Comparison of ENCODE assay signal across 22 mouse cellular contexts in the genomic region with DNA sequence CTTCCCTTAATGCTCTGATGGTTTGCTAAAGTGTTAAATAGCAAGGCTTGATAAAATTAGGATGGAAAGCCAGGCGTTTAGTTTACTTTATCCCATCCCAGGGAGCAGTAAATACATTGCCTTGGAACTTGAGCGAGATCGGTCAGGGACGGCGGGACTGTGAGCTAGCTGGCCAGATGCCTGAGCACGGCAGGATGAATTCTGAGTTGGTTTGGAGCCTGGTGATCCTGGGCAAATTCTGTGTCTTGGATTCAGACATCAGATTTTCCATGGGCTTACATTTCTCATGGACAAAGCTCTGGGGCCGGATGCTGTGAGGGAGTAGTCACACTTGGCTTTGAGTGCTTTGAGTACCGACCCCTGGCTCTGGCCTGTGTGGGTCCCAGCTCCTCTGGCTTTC. TPM values are rescaled to one million over a fixed set of nuclear protein-coding genes. Genes with fewer than 3 reads are reported as not detected.
A peak's percentile ranks its signal among the peaks of the same experiment; 100 is the strongest.
DNase-seq lines count a peak whose midpoint lies in the region; ATAC-seq and TF ChIP-seq lines count a peak whose summit lies in the region.
"Had no signal": no experiment of that assay in that cellular context is flagged by ENCODE, and none has a peak within 500 bp of the region (broad histone marks: within the 10 kb centered on the region; RNA-seq: fewer than 3 reads in every experiment).

No protein-coding gene starts in this region.

- 47% methylated on average over 8 of the region's 8 CpGs for WGBS in hindbrain, postnatal 0 days
- 65% methylated on average over 8 of the region's 8 CpGs for WGBS in hindbrain, embryonic 16.5 days
- 60% methylated on average over 8 of the region's 8 CpGs for WGBS in midbrain, postnatal 0 days
- 72% methylated on average over 8 of the region's 8 CpGs for WGBS in midbrain, embryonic 16.5 days

- no peak overlapping the region for H3K9ac ChIP-seq in hindbrain, postnatal 0 days (replicated peaks; ENCODE audit: low read length)
- H3K9ac ChIP-seq in hindbrain, embryonic 16.5 days (ENCODE audit: low read depth, low read length): no peak overlapping the region
- H3K9ac ChIP-seq in midbrain, postnatal 0 days (replicated peaks; ENCODE audit: low read length, poor library complexity, severe bottlenecking): no peak overlapping the region
- no peak overlapping the region for H3K9ac ChIP-seq in midbrain, embryonic 16.5 days (ENCODE audit: low read depth, low read length)
- H3K9ac ChIP-seq: forebrain, embryonic 12.5 days; heart, embryonic 12.5 days; hindbrain, embryonic 14.5 days; kidney, embryonic 15.5 days; neural tube, embryonic 12.5 days had no signal

- H3K27me3 ChIP-seq in hindbrain, postnatal 0 days (ENCODE audit: insufficient read depth, low read length): peaks cover 12% of the 10 kb centered on the region; the same call in 1 of the 2 replicates
- H3K27me3 ChIP-seq in hindbrain, embryonic 16.5 days (replicated peaks; ENCODE audit: control insufficient read depth, insufficient read depth, low read length): peaks cover 22% of the 10 kb centered on the region
- peaks cover 31% of the 10 kb centered on the region for H3K27me3 ChIP-seq in midbrain, postnatal 0 days (ENCODE audit: insufficient read depth, low read length)
- peaks cover 25% of the 10 kb centered on the region for H3K27me3 ChIP-seq in midbrain, embryonic 16.5 days (ENCODE audit: control insufficient read depth, insufficient read depth, low read depth, low read length)

- no peak for TF ChIP-seq CTCF in hindbrain, postnatal 0 days (IDR thresholded peaks at IDR 0.05; ENCODE audit: low read depth)
- no peak for TF ChIP-seq CTCF in midbrain, postnatal 0 days (IDR thresholded peaks at IDR 0.05)

- no peak overlapping the region for H3K4me2 ChIP-seq in hindbrain, postnatal 0 days (ENCODE audit: low read depth, low read length)
- no peak overlapping the region for H3K4me2 ChIP-seq in hindbrain, embryonic 16.5 days (ENCODE audit: low read length)
- no peak overlapping the region for H3K4me2 ChIP-seq in midbrain, postnatal 0 days (ENCODE audit: low read depth, low read length, poor library complexity, severe bottlenecking)
- H3K4me2 ChIP-seq in midbrain, embryonic 16.5 days (ENCODE audit: low read length): no peak overlapping the region
- H3K4me2 ChIP-seq: forebrain, embryonic 12.5 days; heart, embryonic 12.5 days; hindbrain, embryonic 14.5 days; kidney, embryonic 15.5 days; midbrain, embryonic 11.5 days; neural tube, embryonic 12.5 days had no signal

- no peaks in the 10 kb centered on the region for H3K9me3 ChIP-seq in hindbrain, postnatal 0 days (ENCODE audit: low read length)
- H3K9me3 ChIP-seq in hindbrain, embryonic 16.5 days (ENCODE audit: control insufficient read depth, low read length): no peaks in the 10 kb centered on the region
- H3K9me3 ChIP-seq in midbrain, postnatal 0 days (ENCODE audit: low read length): no peaks in the 10 kb centered on the region
- no peaks in the 10 kb centered on the region for H3K9me3 ChIP-seq in midbrain, embryonic 16.5 days (replicated peaks; ENCODE audit: control insufficient read depth, low read length, poor library complexity, severe bottlenecking)
- H3K9me3 ChIP-seq: embryonic facial prominence, embryonic 10.5 days; forebrain, embryonic 12.5 days; heart, embryonic 12.5 days; kidney, embryonic 15.5 days; neural tube, embryonic 12.5 days had no signal

- no peak overlapping the region for H3K27ac ChIP-seq in hindbrain, postnatal 0 days
- no peak overlapping the region for H3K27ac ChIP-seq in hindbrain, embryonic 16.5 days (ENCODE audit: low read depth, low read length)
- H3K27ac ChIP-seq in midbrain, postnatal 0 days (ENCODE audit: low read depth, low read length): no peak overlapping the region
- no peak overlapping the region for H3K27ac ChIP-seq in midbrain, embryonic 16.5 days (ENCODE audit: low read length)
- H3K27ac ChIP-seq: embryonic facial prominence, embryonic 10.5 days; forebrain, embryonic 12.5 days; hindbrain, embryonic 14.5 days; kidney, embryonic 15.5 days; neural tube, embryonic 12.5 days had no signal

- H3K4me3 ChIP-seq in hindbrain, postnatal 0 days (ENCODE audit: low read length): no peak overlapping the region
- H3K4me3 ChIP-seq in hindbrain, embryonic 16.5 days (ENCODE audit: low read length): no peak overlapping the region
- no peak overlapping the region for H3K4me3 ChIP-seq in midbrain, postnatal 0 days (ENCODE audit: low read depth, low read length)
- H3K4me3 ChIP-seq in midbrain, embryonic 16.5 days (ENCODE audit: low read depth, low read length): no peak overlapping the region
- H3K4me3 ChIP-seq: embryonic facial prominence, embryonic 10.5 days; forebrain, embryonic 12.5 days; heart, embryonic 12.5 days; kidney, embryonic 15.5 days; neural tube, embryonic 12.5 days had no signal

- H3K4me1 ChIP-seq in hindbrain, postnatal 0 days (ENCODE audit: insufficient read depth, low read length): peaks cover 10% of the 10 kb centered on the region; the same call in 1 of the 2 replicates
- H3K4me1 ChIP-seq in hindbrain, embryonic 16.5 days (ENCODE audit: control insufficient read depth, insufficient read depth, low read depth, low read length): peaks cover 13% of the 10 kb centered on the region
- H3K4me1 ChIP-seq in midbrain, postnatal 0 days (ENCODE audit: insufficient read depth, low read length): peaks cover 3% of the 10 kb centered on the region; the same call in 1 of the 2 replicates
- H3K4me1 ChIP-seq in midbrain, embryonic 16.5 days (ENCODE audit: control insufficient read depth, insufficient read depth, low read length): peaks cover 8% of the 10 kb centered on the region

- DNase-seq in adrenal gland, postnatal 14 days: peak; percentile 33
- DNase-seq in adrenal gland, adult 18-20 months (ENCODE audit: low spot score in 2 of 2): no peak
- peak; percentile 50 to 55 for DNase-seq in cerebellum, postnatal 36 days
- no peak for DNase-seq in cerebellum, adult 9-11 months
- peak; percentile 38 for DNase-seq in hindbrain, postnatal 0 days (ENCODE audit: low spot score)
- DNase-seq in midbrain, postnatal 0 days (ENCODE audit: low spot score): peak; percentile 17
- DNase-seq: adrenal gland, postnatal 10 days; gastrocnemius, postnatal 36 days; lung, adult 2 months; right cerebral cortex, postnatal 4 days; thymus, postnatal 14 days had no signal

- no peaks in the 10 kb centered on the region for H3K36me3 ChIP-seq in hindbrain, postnatal 0 days (ENCODE audit: insufficient read depth, low read length)
- H3K36me3 ChIP-seq in hindbrain, embryonic 16.5 days (ENCODE audit: control insufficient read depth, insufficient read depth, low read length): no peaks in the 10 kb centered on the region
- H3K36me3 ChIP-seq in midbrain, postnatal 0 days (ENCODE audit: insufficient read depth, low read length): no peaks in the 10 kb centered on the region
- H3K36me3 ChIP-seq in midbrain, embryonic 16.5 days (ENCODE audit: control insufficient read depth, insufficient read depth, low read length): no peaks in the 10 kb centered on the region
- H3K36me3 ChIP-seq: embryonic facial prominence, embryonic 10.5 days; forebrain, embryonic 12.5 days; heart, embryonic 12.5 days; kidney, embryonic 15.5 days; neural tube, embryonic 12.5 days had no signal

- no peak for ATAC-seq in hindbrain, postnatal 0 days
- ATAC-seq in hindbrain, embryonic 16.5 days: no peak
- ATAC-seq in midbrain, postnatal 0 days (ENCODE audit: low FRiP score): no peak
- ATAC-seq in midbrain, embryonic 16.5 days: no peak
- ATAC-seq: intestine, embryonic 16.5 days had no signal

RNA-seq across cellular contexts. Expression of a gene that starts 4.8 kb away (rescaled TPM):
- total RNA-seq in adrenal gland, postnatal 14 days (2021): 77.0 and 81.6 TPM in 2 replicates
- total RNA-seq in adrenal gland, adult 18-20 months (2021): 10 to 100 TPM; 31.8 to 79.5 TPM
- 58.0 and 58.7 TPM in 2 replicates for total RNA-seq in hindbrain, postnatal 0 days (2014; rRNA removed)
- 49.4 and 55.0 TPM in 2 replicates for polyA plus RNA-seq in hindbrain, postnatal 0 days (2015; fragmentation: Nextera tagmentation; extraction: Ambion mirVana)
- polyA plus RNA-seq in hindbrain, embryonic 16.5 days (2015; fragmentation: Nextera tagmentation; extraction: Ambion mirVana): 23.1 and 25.9 TPM in 2 replicates
- total RNA-seq in midbrain, postnatal 0 days (2014; rRNA removed): 23.5 and 31.8 TPM in 2 replicates
- polyA plus RNA-seq in midbrain, postnatal 0 days (2015; fragmentation: Nextera tagmentation; extraction: Ambion mirVana): 32.9 and 33.3 TPM in 2 replicates
- polyA plus RNA-seq in midbrain, embryonic 16.5 days (2015; fragmentation: Nextera tagmentation; extraction: Ambion mirVana): 15.5 and 15.6 TPM in 2 replicates
- total RNA-seq: common myeloid progenitor, adult 5-6 weeks had no signal

Comparison
In these comparisons a context has a peak if more than half of its experiments do, and no peak if none do; other contexts are left out.
1. DNase-seq: peak in adrenal gland, postnatal 14 days (single experiment), cerebellum, postnatal 36 days (2 of 2), hindbrain, postnatal 0 days (single experiment) and midbrain, postnatal 0 days (single experiment); none in adrenal gland, adult 18-20 months (0 of 2) and cerebellum, adult 9-11 months (single experiment).